Mouse (Mus musculus): ENCODE results near the gene Sap18.
"Not testable (repeated sequence)": the region's sequence is repeated elsewhere in the genome, so short reads cannot be mapped to it uniquely, and the experiment has no call there.

Gene Sap18

GRCm38 (mm10) chr14:57797991-57798931, at the start of gene Sap18:
Sap18 (plus strand) TSS chr14:57798180.
- peak; percentile 95 for DNase-seq

- DNase-seq = no peak
Observed at GRCm38 (mm10) chr14:57749501-57749900, 48.5 kb upstream of the Sap18 start.

- DNase-seq = not testable (repeated sequence)
Observed at GRCm38 (mm10) chr14:57751006-57751405, 47.0 kb upstream of the Sap18 start.

- no peak for DNase-seq
Observed at GRCm38 (mm10) chr14:57753351-57753992, 44.5 kb upstream of the Sap18 start.

- DNase-seq = no peak
Observed at GRCm38 (mm10) chr14:57755661-57756060, 42.3 kb upstream of the Sap18 start.

GRCm38 (mm10) chr14:57756094-57756493, 41.9 kb upstream of the Sap18 start:
- no peak for DNase-seq

GRCm38 (mm10) chr14:57758237-57758636, 39.7 kb upstream of the Sap18 start, which contains the start of gene Lats2:
Lats2 (minus strand) TSS chr14:57758388.
- DNase-seq = no peak

GRCm38 (mm10) chr14:57760447-57761412, 37.2 kb upstream of the Sap18 start:
- no peak for DNase-seq

GRCm38 (mm10) chr14:57769102-57769501, 28.9 kb upstream of the Sap18 start:
- no peak for DNase-seq

- no peak for DNase-seq
Observed at GRCm38 (mm10) chr14:57772157-57772815, 25.7 kb upstream of the Sap18 start.

GRCm38 (mm10) chr14:57787406-57787805, 10.6 kb upstream of the Sap18 start:
- no peak for DNase-seq

GRCm38 (mm10) chr14:57789311-57789710, 8.7 kb upstream of the Sap18 start:
- DNase-seq = no peak

- DNase-seq = no peak
Observed at GRCm38 (mm10) chr14:57789759-57790158, 8.2 kb upstream of the Sap18 start.

GRCm38 (mm10) chr14:57791171-57791570, 6.8 kb upstream of the Sap18 start:
- DNase-seq = no peak

- DNase-seq = no peak
Observed at GRCm38 (mm10) chr14:57797551-57797950, 429 bp upstream of the Sap18 start.

- no peak for DNase-seq
Observed at GRCm38 (mm10) chr14:57803731-57804130, 5.8 kb downstream of the Sap18 start.

GRCm38 (mm10) chr14:57808558-57808957, 10.6 kb downstream of the Sap18 start:
- no peak for DNase-seq

GRCm38 (mm10) chr14:57810886-57811285, 12.9 kb downstream of the Sap18 start:
- DNase-seq = no peak

GRCm38 (mm10) chr14:57811844-57812243, 13.9 kb downstream of the Sap18 start:
- DNase-seq = no peak

- DNase-seq = no peak
Observed at GRCm38 (mm10) chr14:57820839-57821238, 22.9 kb downstream of the Sap18 start.

- DNase-seq = peak; percentile 90
Observed at GRCm38 (mm10) chr14:57825788-57826751, 28.1 kb downstream of the Sap18 start, which contains the start of the genes Ska3 and Mrpl57. Ska3 (minus strand) TSS chr14:57826185. Mrpl57 (plus strand) TSS chr14:57826234.
